Mouse (Mus musculus) right cerebral cortex, postnatal 10 days (tissue): ENCODE measurements around the gene Cdk10.
"Not testable (repeated sequence)": the region's sequence is repeated elsewhere in the genome, so short reads cannot be mapped to it uniquely, and the experiment has no call there.

ENCODE experiments used
- DNase-seq, 2 experiments: peaks; one replicate each; pipeline ENCODE4 v3.0.0; 2021; ENCODE audit warnings: low spot score in 2 of 2

Gene Cdk10

GRCm38 (mm10) chr8:123224278-123225266 is at the start of gene Cdk10:
TSS of gene Cdk10 (plus strand) at chr8:123224842.
- peak; percentile 94 to 95 for DNase-seq

GRCm38 (mm10) chr8:123181391-123181790 is 43.3 kb upstream of the Cdk10 start:
- DNase-seq, result no peak

GRCm38 (mm10) chr8:123185566-123186409 is 38.9 kb upstream of the Cdk10 start, which contains the start of gene Dpep1:
TSS of gene Dpep1 (plus strand) at chr8:123186242.
- DNase-seq, result no peak

DNA sequence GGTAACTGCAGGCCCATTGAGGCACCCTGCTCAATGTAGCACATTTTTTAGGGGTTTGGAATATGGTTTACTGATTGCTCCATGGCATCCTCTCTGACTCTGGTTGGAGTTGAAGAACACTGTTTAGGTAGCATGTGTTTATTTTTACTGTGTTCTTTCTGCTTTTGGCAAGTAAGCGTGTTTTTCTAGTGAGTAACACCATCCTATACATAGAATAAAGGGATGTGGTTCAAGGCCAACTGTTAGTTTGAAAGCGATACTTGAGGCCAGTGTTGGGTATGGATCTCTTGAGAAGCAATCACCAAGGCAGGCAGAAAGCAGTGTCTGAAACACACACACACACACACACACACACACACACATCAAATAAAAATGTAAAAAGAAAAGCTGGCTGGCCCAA is 36.6 kb upstream of the Cdk10 start:
- DNase-seq, result no peak

GRCm38 (mm10) chr8:123188841-123189240 is 35.8 kb upstream of the Cdk10 start:
- DNase-seq, result no peak

DNA sequence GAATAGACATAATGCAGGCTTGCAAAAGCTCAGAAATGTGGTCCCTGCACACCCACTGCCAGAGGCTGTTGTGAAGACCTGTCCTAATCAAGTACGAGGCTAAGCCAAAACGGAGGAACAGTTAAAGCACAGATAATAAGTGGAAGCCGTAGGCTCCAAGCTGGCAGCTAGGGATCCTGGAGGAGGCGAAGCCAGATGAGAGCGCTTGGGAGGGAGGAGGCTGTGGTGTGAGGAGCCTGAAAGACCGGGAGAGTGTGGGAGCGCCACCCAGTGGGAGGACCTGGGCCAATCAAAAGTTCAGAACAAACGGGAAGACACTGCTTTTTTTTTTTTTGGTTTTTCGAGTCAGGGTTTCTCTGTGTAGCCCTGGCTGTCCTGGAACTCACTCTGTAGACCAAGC is 34.0 kb upstream of the Cdk10 start:
- peak; percentile 79 to 85 for DNase-seq

DNA sequence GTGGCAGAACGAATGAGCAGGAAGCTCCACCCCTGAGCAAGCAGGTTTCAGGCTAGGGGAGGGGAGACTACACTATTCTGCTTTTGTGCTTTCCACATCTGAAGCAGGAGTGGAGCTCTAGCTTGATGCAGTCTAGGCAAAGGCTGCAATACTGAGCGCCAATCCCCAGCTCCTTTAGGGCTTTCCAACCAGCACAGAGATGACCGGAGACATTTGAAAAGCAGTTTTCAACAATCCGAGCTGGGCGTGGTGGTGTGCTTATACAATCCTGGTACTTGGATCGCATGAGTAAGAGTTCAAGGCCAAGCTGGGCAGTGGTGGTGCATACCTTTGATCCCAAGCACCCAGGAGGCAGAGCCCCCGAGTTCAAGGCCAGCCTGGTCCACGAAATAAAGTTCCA is 32.7 kb upstream of the Cdk10 start:
- DNase-seq, result no peak

DNA sequence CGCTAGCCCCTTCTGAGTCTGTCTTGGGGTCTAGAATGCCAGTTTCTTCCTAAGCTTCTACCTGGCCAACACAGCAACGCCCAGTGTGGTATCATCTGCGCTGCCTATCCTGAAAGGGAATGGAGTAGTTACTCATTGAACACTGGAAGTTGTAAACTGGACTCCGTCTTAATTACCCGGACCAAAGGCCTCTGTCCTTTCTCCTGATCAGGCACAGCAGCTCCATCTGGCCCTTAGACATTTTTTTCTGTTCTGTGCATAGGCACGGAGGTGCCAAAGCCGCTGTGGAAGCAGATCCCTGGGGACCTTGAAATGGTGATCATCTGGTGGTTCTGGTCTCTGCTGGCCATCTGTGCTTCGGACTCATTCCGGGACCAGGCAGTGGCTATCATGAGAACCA is 30.9 kb upstream of the Cdk10 start:
- DNase-seq, result no peak

GRCm38 (mm10) chr8:123197016-123197415 is 27.6 kb upstream of the Cdk10 start:
- not testable (repeated sequence) for DNase-seq

DNA sequence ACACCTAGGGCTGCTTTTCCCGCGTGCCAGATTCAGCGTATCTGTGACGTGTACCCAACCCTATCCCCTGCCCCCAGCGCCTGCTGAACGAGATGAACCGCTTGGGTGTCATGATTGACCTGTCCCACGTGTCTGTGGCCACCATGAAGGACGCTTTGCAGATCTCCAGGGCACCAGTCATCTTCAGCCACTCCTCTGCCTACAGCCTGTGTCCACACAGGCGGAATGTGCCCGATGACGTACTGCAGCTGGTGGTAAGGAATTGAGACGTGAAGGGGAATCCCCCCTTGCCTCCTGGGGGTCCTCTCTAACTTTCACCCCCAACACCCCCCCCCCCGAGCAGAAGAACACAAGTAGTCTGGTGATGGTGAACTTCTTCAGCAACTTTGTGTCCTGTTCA is 24.8 kb upstream of the Cdk10 start:
- no peak for DNase-seq

GRCm38 (mm10) chr8:123202288-123202687 is 22.4 kb upstream of the Cdk10 start:
- peak; percentile 74 to 85 for DNase-seq

- no peak for DNase-seq
These were observed 21.1 kb upstream of the Cdk10 start for GRCm38 (mm10) chr8:123203571-123203970.

DNA sequence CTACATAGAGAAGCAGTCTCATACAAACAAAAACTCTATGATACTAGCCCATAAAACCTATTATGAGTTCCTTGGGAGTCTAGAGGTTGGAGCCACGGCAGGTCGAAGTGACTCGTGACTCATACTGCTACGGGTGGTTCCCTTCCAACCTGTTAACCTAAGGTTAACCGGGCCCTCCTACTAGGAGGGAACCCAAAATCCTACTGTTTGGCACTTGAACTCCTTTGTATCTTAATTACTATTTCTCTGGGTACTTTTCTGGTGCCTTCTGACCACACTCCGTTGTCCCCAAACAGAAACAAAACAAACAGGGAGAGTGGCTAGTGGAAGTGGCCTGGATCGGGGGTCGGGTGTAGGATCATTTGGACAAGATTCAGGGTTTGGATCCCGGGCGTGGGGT is 12.8 kb upstream of the Cdk10 start:
- no peak for DNase-seq

DNA sequence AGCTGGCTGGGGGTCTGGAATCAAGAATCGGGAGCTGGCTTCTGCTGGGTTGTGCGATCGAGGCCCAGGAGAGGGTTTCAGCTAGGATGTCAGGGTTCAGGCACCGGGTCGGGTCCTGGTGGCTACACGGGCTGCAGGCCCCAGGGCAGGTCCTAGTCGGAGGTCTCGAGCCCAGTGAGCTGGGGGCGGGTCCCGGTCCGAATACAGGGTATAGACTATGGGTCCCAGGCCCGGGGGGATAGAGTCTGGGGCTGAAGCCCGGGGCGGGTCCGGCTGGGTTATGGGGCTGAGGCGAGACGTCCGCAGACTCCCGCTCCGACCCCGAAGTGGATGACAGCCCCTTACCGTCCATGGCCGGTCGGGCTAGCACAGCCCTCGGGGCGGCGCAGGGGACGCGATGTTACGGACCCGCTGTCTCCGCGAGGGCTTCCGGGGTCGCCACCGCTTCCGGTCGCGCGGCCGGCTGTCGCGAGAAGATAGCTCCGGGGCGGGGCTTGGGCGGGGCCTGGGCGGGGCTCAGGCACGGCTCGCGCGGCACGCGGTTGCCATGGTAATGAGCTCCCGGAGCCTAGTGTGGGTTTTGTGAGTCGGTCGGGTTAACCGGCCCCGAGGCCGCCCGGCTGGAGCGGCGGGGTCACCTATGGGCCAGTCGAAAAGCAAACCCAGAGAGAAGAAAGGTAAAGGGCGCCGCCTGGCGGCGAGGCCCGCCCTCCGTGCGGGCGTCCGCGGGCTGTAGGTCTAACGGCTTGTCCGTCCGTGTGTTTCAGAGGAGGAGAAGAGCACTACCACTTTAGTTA is 12.1 kb upstream of the Cdk10 start, which contains the start of the genes Chmp1a and Spata33:
Gene Chmp1a (minus strand): TSS at position 443 of the 797 bp plus-strand sequence.
Gene Spata33 (plus strand): TSS at position 512 of the 797 bp plus-strand sequence.
- DNase-seq, result peak; percentile 93 to 95

DNA sequence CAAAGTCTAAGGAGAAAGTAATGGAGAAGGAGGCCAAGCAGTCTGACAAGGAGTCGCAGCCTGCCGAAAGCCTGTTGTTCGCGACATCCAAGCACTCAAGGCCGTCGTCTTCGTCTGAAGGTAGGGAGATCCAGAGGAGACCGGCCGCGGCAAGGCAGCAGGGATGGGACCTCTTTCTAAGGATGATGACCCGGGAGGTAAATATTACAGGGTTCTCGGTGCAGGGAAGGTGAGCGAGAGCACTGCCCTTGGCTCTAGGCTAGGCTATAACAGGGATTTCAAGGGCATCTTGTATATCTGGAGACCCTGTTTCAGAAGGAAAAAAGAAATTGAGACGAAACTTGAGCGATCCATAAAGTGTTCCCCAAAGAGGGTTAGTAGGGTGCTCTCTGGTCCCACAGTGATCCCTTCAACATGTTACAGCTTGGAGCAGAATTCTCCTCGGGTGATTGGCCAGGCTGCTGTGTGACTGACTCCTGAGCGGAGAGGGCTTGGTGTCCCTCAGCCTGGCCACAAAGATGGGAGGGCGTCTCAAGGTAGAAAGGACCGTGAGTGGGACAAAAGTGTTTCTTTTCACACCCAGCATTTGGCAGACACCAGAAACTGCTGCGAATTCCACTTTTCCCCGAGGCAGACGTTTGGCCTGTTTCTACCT is 11.4 kb upstream of the Cdk10 start:
- no peak for DNase-seq

DNA sequence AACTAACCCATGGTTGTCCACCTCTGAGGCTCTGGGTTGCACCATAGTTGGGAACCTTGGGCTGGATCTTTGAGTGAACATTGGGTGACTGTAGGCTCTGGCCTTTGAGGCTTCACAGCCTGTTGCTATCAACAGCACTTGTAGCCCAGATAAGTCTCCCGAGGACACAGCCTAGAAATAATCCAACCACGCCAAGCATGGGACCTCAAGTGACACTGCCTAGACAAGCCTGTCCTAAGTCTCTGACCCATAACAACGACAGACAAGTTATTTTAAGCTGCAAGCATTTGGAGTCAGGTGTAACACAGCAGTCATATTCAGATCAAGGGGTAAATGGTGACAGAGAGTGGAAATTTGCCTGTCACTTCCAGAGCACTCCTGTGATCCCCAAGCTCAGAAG is 9.2 kb upstream of the Cdk10 start:
- no peak for DNase-seq

- DNase-seq, result no peak
These were observed 3.7 kb upstream of the Cdk10 start for GRCm38 (mm10) chr8:123220917-123221316.

DNA sequence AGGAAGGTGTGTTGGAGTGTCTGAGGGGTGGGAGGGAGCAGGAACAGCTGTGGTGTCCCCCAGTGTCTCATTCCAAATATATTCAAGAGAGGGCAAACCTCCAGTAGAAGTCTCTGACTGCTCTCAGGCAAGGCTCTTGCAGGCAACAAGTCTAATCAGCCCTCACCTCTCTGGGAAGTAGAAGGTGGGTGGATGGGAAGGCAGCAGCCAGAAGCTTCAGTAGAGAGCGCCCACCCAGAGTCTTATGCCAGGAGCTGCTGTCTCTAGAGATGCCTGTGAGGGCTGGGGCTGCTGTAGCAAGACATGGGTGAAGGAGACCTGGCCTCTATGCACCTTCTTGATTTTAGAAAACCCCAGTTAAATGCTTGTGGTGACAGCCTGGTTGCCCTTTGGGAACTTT is 3.8 kb downstream of the Cdk10 start:
- no peak for DNase-seq

- not testable (repeated sequence) for DNase-seq
These were observed 5.7 kb downstream of the Cdk10 start for GRCm38 (mm10) chr8:123230326-123230725.

DNA sequence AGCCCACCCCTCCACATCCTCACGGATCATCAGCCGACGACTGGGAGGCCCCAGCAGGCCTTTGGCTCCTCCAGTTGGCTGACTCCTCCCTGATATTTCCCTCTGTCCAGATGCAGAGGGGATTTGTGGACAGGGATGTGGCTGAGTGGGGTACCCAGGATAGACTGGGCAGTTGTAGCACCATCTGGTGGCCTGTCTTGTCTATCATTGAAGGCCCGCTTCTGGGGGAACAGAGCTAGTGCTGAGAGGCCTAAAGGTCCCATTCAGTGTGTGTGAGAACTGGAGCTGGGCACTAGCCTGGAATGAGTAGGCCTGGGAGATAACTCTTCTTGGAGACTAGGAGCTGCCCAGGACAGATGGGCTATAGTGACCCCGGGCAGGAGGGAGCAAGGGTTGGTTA is 7.1 kb downstream of the Cdk10 start:
- no peak for DNase-seq

- no peak for DNase-seq
These were observed 7.9 kb downstream of the Cdk10 start for GRCm38 (mm10) chr8:123232553-123232952.
